Mouse (Mus musculus) urinary bladder, adult 18-20 months (tissue): ENCODE results near the gene Sycp3.
"Not testable (repeated sequence)": the region's sequence is repeated elsewhere in the genome, so short reads cannot be mapped to it uniquely, and the experiment has no call there.

Experiments
- DNase-seq, 2 experiments: peaks; one replicate each; pipeline ENCODE4 v3.0.0; 2022; ENCODE audit warnings: low spot score in 2 of 2, mixed read lengths in 2 of 2

Gene Sycp3

GRCm38 (mm10) chr10:88459502-88459992 is at the start of gene Sycp3:
TSS of gene Sycp3 (plus strand) at chr10:88459569.
- DNase-seq = no peak

- DNase-seq = no peak
Observed at GRCm38 (mm10) chr10:88409751-88410150, 49.6 kb upstream of the Sycp3 start.

GRCm38 (mm10) chr10:88412290-88412995 is 46.9 kb upstream of the Sycp3 start:
- no peak for DNase-seq

GRCm38 (mm10) chr10:88417686-88418085 is 41.7 kb upstream of the Sycp3 start:
- no peak for DNase-seq

GRCm38 (mm10) chr10:88420141-88420541 is 39.2 kb upstream of the Sycp3 start:
- DNase-seq = no peak

GRCm38 (mm10) chr10:88420655-88421435 is 38.5 kb upstream of the Sycp3 start:
- DNase-seq = no peak

- DNase-seq = peak in 1 of 2 experiments; percentile 35
Observed at GRCm38 (mm10) chr10:88426158-88426816, 33.1 kb upstream of the Sycp3 start.

GRCm38 (mm10) chr10:88426896-88427295 is 32.5 kb upstream of the Sycp3 start:
- no peak for DNase-seq

- DNase-seq = no peak
Observed at GRCm38 (mm10) chr10:88427998-88428397, 31.4 kb upstream of the Sycp3 start.

GRCm38 (mm10) chr10:88441224-88441623 is 18.1 kb upstream of the Sycp3 start:
- no peak for DNase-seq

- peak in 1 of 2 experiments; percentile 9 for DNase-seq
Observed at GRCm38 (mm10) chr10:88451221-88451620, 8.1 kb upstream of the Sycp3 start.

- no peak for DNase-seq
Observed at GRCm38 (mm10) chr10:88451990-88452389, 7.4 kb upstream of the Sycp3 start.

- no peak for DNase-seq
Observed at GRCm38 (mm10) chr10:88457816-88458215, 1.6 kb upstream of the Sycp3 start.

- no peak for DNase-seq
Observed at GRCm38 (mm10) chr10:88460122-88460820, 902 bp downstream of the Sycp3 start.

GRCm38 (mm10) chr10:88482866-88483265 is 23.5 kb downstream of the Sycp3 start:
- not testable (repeated sequence) for DNase-seq

GRCm38 (mm10) chr10:88488629-88489028 is 29.3 kb downstream of the Sycp3 start:
- no peak for DNase-seq

GRCm38 (mm10) chr10:88491632-88492031 is 32.3 kb downstream of the Sycp3 start:
- DNase-seq = no peak

- no peak for DNase-seq
Observed at GRCm38 (mm10) chr10:88492658-88493057, 33.3 kb downstream of the Sycp3 start.

GRCm38 (mm10) chr10:88494959-88495587 is 35.7 kb downstream of the Sycp3 start:
- DNase-seq = no peak

GRCm38 (mm10) chr10:88496864-88497564 is 37.6 kb downstream of the Sycp3 start:
- no peak for DNase-seq

GRCm38 (mm10) chr10:88499993-88500392 is 40.6 kb downstream of the Sycp3 start:
- no peak for DNase-seq
